Mouse (Mus musculus) neural tube, embryonic 14.5 days (tissue): ENCODE measurements around the gene Cubn. TPM values are rescaled to one million over a fixed set of nuclear protein-coding genes. Genes with fewer than 3 reads are reported as not detected.

Source experiments
- ATAC-seq: fragments of 200-750 bp; cut with Nextera tagmentation; 2 replicates; pipeline ENCODE4 v1.8.0; 2017; ENCODE audit warnings: low read depth, mild to moderate bottlenecking, moderate TSS enrichment, moderate library complexity
- H3K27ac ChIP-seq: fragments of 300-500 bp; sonication (generic); 2 replicates; pipeline ENCODE4 v1.5.1; 2014; ENCODE audit warnings: low read depth, mild to moderate bottlenecking, control low read depth, low read length, moderate library complexity, mixed read lengths
- H3K27me3 ChIP-seq: fragments of 300-500 bp; sonication (generic); 2 replicates; pipeline ENCODE4 v1.6.1; 2014; ENCODE audit warnings: low read length; ENCODE audit not compliant: control insufficient read depth, insufficient read depth
- H3K36me3 ChIP-seq: fragments of 300-500 bp; sonication (generic); 2 replicates; pipeline ENCODE4 v1.6.1; 2014; ENCODE audit warnings: low read length, mixed read lengths; ENCODE audit not compliant: control insufficient read depth, insufficient read depth
- H3K4me1 ChIP-seq: fragments of 300-500 bp; sonication (generic); 2 replicates; pipeline ENCODE4 v1.6.1; 2014; ENCODE audit warnings: low read length; ENCODE audit not compliant: control insufficient read depth, insufficient read depth
- H3K4me2 ChIP-seq: fragments of 300-500 bp; sonication (generic); 2 replicates; pipeline ENCODE4 v1.6.1; 2014; ENCODE audit warnings: mild to moderate bottlenecking, low read depth, low read length, control low read depth
- H3K4me3 ChIP-seq: fragments of 300-500 bp; sonication (generic); 2 replicates; pipeline ENCODE4 v1.5.1; 2014; ENCODE audit warnings: low read depth, low read length, control low read depth, mixed read lengths
- H3K9ac ChIP-seq: fragments of 300-500 bp; sonication (generic); replicated peaks from 2 replicates; pipeline ENCODE4 v1.6.1; 2014; ENCODE audit warnings: low read depth, mild to moderate bottlenecking, control low read depth, low read length, mixed read lengths
- H3K9me3 ChIP-seq: fragments of 300-500 bp; sonication (generic); 2 replicates; pipeline ENCODE4 v1.6.1; 2016; ENCODE audit warnings: low read length; ENCODE audit not compliant: control insufficient read depth
- WGBS: fragments of 180-500 bp; shearing (Covaris S2); extraction: QIAGEN DNeasy Blood & Tissue Kit; methylation state at CpG from one replicate; pipeline ENCODE4 v1.1.7; 2014; 5-methylcytosine and 5-hydroxymethylcytosine counted together
- polyA plus RNA-seq: library from polyadenylated mRNA; unstranded; fragments of >200 nt; fragmentation: Nextera tagmentation; extraction: Ambion mirVana; gene quantifications from 2 replicates; pipeline ENCODE4 v1.2.1, GENCODE M21; 2014

Gene Cubn
- polyA plus RNA-seq, 1 experiment from 2014 or later, result 0.63 TPM

DNA sequence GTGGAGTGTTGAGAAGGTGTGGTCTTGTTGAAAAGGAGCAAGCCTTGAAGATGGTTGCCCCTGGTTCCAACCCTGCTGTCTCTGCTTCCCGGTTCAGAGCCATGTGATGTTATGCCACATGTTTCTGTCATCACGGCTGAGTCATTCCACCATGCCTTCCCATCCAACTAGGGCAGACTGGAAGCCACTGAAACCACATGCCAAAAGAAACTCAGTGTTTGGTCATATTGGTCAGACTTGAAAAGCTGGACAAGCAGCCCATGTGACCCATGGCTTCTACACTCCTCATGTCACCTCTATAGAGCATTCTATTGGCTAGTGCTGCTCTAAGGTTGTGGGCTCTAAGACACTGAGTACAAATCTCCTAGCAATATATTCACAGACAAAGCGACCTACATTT, 261.9 kb downstream of the Cubn start:
- no peaks in the 10 kb centered on the region for H3K36me3 ChIP-seq
- H3K4me3 ChIP-seq, result no peak overlapping the region
- H3K4me1 ChIP-seq, result peaks cover 5% of the 10 kb centered on the region; the same call in 1 of the 2 replicates
- no peaks in the 10 kb centered on the region for H3K27me3 ChIP-seq
- no peak overlapping the region for H3K27ac ChIP-seq
- no peak for ATAC-seq
- no peak overlapping the region for H3K9ac ChIP-seq
- no peaks in the 10 kb centered on the region for H3K9me3 ChIP-seq
- WGBS, result 90% methylated on average over 3 of the region's 3 CpGs
- H3K4me2 ChIP-seq, result no peak overlapping the region

Other genes with a start within 250 kb of the Cubn start
- 61.6 and 65.1 TPM in 2 replicates for gene Rsu1, start 220.4 kb downstream of the Cubn start, polyA plus RNA-seq
- gene Trdmt1, start 52.9 kb upstream of the Cubn start, polyA plus RNA-seq, result 8.1 and 11.7 TPM in 2 replicates
- gene Vim, start 82.1 kb upstream of the Cubn start, polyA plus RNA-seq, result 466 and 601 TPM in 2 replicates